Mouse (Mus musculus) testis, postnatal 14 days (tissue): ENCODE measurements at regions not wholly inside any gene's neighbourhood (a gene's known extent, or its start where the extent isn't known, plus 50 kb on each side); places are given as distances from the start of the nearest gene placed in this dataset.

Experiments
- DNase-seq: peaks from one replicate; pipeline ENCODE4 v3.0.0; 2021; ENCODE audit warnings: low spot score

- DNase-seq: no peak
Measured at GRCm38 (mm10) chr4:124063269-124064100, 145.7 kb upstream of the 4930535I16Rik start.

GRCm38 (mm10) chr4:124057607-124058006 lies 139.8 kb upstream of the 4930535I16Rik start:
- DNase-seq: no peak

GRCm38 (mm10) chr4:124054240-124054760 lies 136.5 kb upstream of the 4930535I16Rik start:
- DNase-seq: peak; percentile 21

GRCm38 (mm10) chr4:124053340-124054038 lies 135.7 kb upstream of the 4930535I16Rik start:
- no peak for DNase-seq

- DNase-seq: no peak
Measured at GRCm38 (mm10) chr4:124052387-124052786, 134.6 kb upstream of the 4930535I16Rik start.

GRCm38 (mm10) chr4:124048348-124048831 lies 130.6 kb upstream of the 4930535I16Rik start:
- no peak for DNase-seq

GRCm38 (mm10) chr4:124047898-124048297 lies 130.1 kb upstream of the 4930535I16Rik start:
- no peak for DNase-seq

GRCm38 (mm10) chr4:124036483-124036882 lies 118.7 kb upstream of the 4930535I16Rik start:
- no peak for DNase-seq

- no peak for DNase-seq
Measured at GRCm38 (mm10) chr4:124035657-124036061, 117.8 kb upstream of the 4930535I16Rik start.

GRCm38 (mm10) chr4:124035192-124035591 lies 117.4 kb upstream of the 4930535I16Rik start:
- DNase-seq: no peak

- DNase-seq: no peak
Measured at GRCm38 (mm10) chr4:124028061-124028460, 110.2 kb upstream of the 4930535I16Rik start.

GRCm38 (mm10) chr4:124016401-124016800 lies 98.6 kb upstream of the 4930535I16Rik start:
- no peak for DNase-seq

GRCm38 (mm10) chr4:124015323-124015722 lies 97.5 kb upstream of the 4930535I16Rik start:
- no peak for DNase-seq

GRCm38 (mm10) chr4:124012406-124012805 lies 94.6 kb upstream of the 4930535I16Rik start:
- no peak for DNase-seq

GRCm38 (mm10) chr4:124008725-124009124 lies 90.9 kb upstream of the 4930535I16Rik start:
- DNase-seq: no peak

GRCm38 (mm10) chr4:124005626-124006315 lies 87.9 kb upstream of the 4930535I16Rik start:
- DNase-seq: no peak

- no peak for DNase-seq
Measured at GRCm38 (mm10) chr4:124002760-124003159, 84.9 kb upstream of the 4930535I16Rik start.

GRCm38 (mm10) chr4:124002105-124002504 lies 84.3 kb upstream of the 4930535I16Rik start:
- DNase-seq: no peak

GRCm38 (mm10) chr4:123995815-123996214 lies 78.0 kb upstream of the 4930535I16Rik start:
- no peak for DNase-seq

GRCm38 (mm10) chr4:123991223-123991622 lies 73.4 kb upstream of the 4930535I16Rik start:
- DNase-seq: no peak

- DNase-seq: peak; percentile 14
Measured at GRCm38 (mm10) chr4:123990293-123991185, 72.7 kb upstream of the 4930535I16Rik start.
